Mouse (Mus musculus): ENCODE results near the gene Cyp4f16. TPM values are rescaled to one million over a fixed set of nuclear protein-coding genes. Genes with fewer than 3 reads are reported as not detected.

Gene Cyp4f16
- polyA plus RNA-seq, 1 experiment = 18.4 TPM

GRCm38 (mm10) chr17:32505851-32506728 is 30.3 kb upstream of the Cyp4f16 start, which contains the start of gene Cyp4f17:
Gene Cyp4f17 (plus strand): TSS chr17:32506050.
- WGBS = 3% methylated on average over 30 of the region's 30 CpGs
- H3K4me1 ChIP-seq (replicated peaks; ENCODE audit: control insufficient read depth, insufficient read depth, low read length) = peaks cover 12% of the 10 kb centered on the region
- no peak for DNase-seq
- H3K27me3 ChIP-seq (ENCODE audit: control insufficient read depth, insufficient read depth, low read length) = no peaks in the 10 kb centered on the region
- TF ChIP-seq CTCF (IDR thresholded peaks at IDR 0.05; ENCODE audit: borderline replicate concordance, control insufficient read depth, extremely low read depth, insufficient read depth, low read length, poor library complexity) (no peak), POLR2A (IDR thresholded peaks at IDR 0.05; ENCODE audit: control insufficient read depth, extremely low read depth, insufficient read depth, low read length, poor library complexity) (no peak)
- no peaks in the 10 kb centered on the region for H3K36me3 ChIP-seq (ENCODE audit: control insufficient read depth, insufficient read depth, low read length)
- H3K27ac ChIP-seq (ENCODE audit: control insufficient read depth, insufficient read depth, low read length) = no peak within 1 kb of the TSS
- peak within 1 kb of the TSS; percentile 48 for H3K4me3 ChIP-seq (ENCODE audit: control insufficient read depth, insufficient read depth, low read length)

GRCm38 (mm10) chr17:32506729-32507245 is 29.6 kb upstream of the Cyp4f16 start:
- 82% methylated on average over 9 of the region's 9 CpGs for WGBS

GRCm38 (mm10) chr17:32516126-32516525 is 20.2 kb upstream of the Cyp4f16 start:
- no peak overlapping the region for H3K4me3 ChIP-seq (ENCODE audit: control insufficient read depth, insufficient read depth, low read length)
- no peaks in the 10 kb centered on the region for H3K4me1 ChIP-seq (replicated peaks; ENCODE audit: control insufficient read depth, insufficient read depth, low read length)
- H3K36me3 ChIP-seq (ENCODE audit: control insufficient read depth, insufficient read depth, low read length) = peaks cover 4% of the 10 kb centered on the region; the same call in 1 of the 2 replicates
- no peak overlapping the region for H3K27ac ChIP-seq (ENCODE audit: control insufficient read depth, insufficient read depth, low read length)
- TF ChIP-seq CTCF (IDR thresholded peaks at IDR 0.05; ENCODE audit: borderline replicate concordance, control insufficient read depth, extremely low read depth, insufficient read depth, low read length, poor library complexity) (no peak), POLR2A (IDR thresholded peaks at IDR 0.05; ENCODE audit: control insufficient read depth, extremely low read depth, insufficient read depth, low read length, poor library complexity) (no peak)
- WGBS = 93% methylated on average over 5 of the region's 5 CpGs
- no peaks in the 10 kb centered on the region for H3K27me3 ChIP-seq (ENCODE audit: control insufficient read depth, insufficient read depth, low read length)
- DNase-seq = no peak

More at GRCm38 (mm10) chr17:32506729-32507245, 29.6 kb upstream of the Cyp4f16 start:
- Histone ChIP-seq H3K27ac (ENCODE audit: control insufficient read depth, insufficient read depth, low read length) (no peak overlapping the region), H3K4me3 (ENCODE audit: control insufficient read depth, insufficient read depth, low read length) (peak overlapping the region; percentile 48; the same call in 1 of the 2 replicates), H3K36me3 (ENCODE audit: control insufficient read depth, insufficient read depth, low read length) (no peaks in the 10 kb centered on the region), H3K4me1 (replicated peaks; ENCODE audit: control insufficient read depth, insufficient read depth, low read length) (peaks cover 12% of the 10 kb centered on the region), H3K27me3 (ENCODE audit: control insufficient read depth, insufficient read depth, low read length) (no peaks in the 10 kb centered on the region)
- no peak for TF ChIP-seq POLR2A (IDR thresholded peaks at IDR 0.05; ENCODE audit: control insufficient read depth, extremely low read depth, insufficient read depth, low read length, poor library complexity)
- TF ChIP-seq CTCF (IDR thresholded peaks at IDR 0.05; ENCODE audit: borderline replicate concordance, control insufficient read depth, extremely low read depth, insufficient read depth, low read length, poor library complexity) = no peak
- no peak for DNase-seq

- DNase-seq = no peak
- H3K27ac ChIP-seq (ENCODE audit: control insufficient read depth, insufficient read depth, low read length) = no peak overlapping the region
- TF ChIP-seq CTCF (IDR thresholded peaks at IDR 0.05; ENCODE audit: borderline replicate concordance, control insufficient read depth, extremely low read depth, insufficient read depth, low read length, poor library complexity) = no peak
- TF ChIP-seq POLR2A (IDR thresholded peaks at IDR 0.05; ENCODE audit: control insufficient read depth, extremely low read depth, insufficient read depth, low read length, poor library complexity) = no peak
- no peak overlapping the region for H3K4me3 ChIP-seq (ENCODE audit: control insufficient read depth, insufficient read depth, low read length)
- WGBS = 96% methylated on average over 5 of the region's 5 CpGs
- no peaks in the 10 kb centered on the region for H3K36me3 ChIP-seq (ENCODE audit: control insufficient read depth, insufficient read depth, low read length)
- H3K27me3 ChIP-seq (ENCODE audit: control insufficient read depth, insufficient read depth, low read length) = no peaks in the 10 kb centered on the region
- H3K4me1 ChIP-seq (replicated peaks; ENCODE audit: control insufficient read depth, insufficient read depth, low read length) = peaks cover 16% of the 10 kb centered on the region
These were observed 14.4 kb upstream of the Cyp4f16 start for GRCm38 (mm10) chr17:32521981-32522380.

GRCm38 (mm10) chr17:32522386-32522785 is 14.0 kb upstream of the Cyp4f16 start:
- no peak for DNase-seq
- H3K36me3 ChIP-seq (ENCODE audit: control insufficient read depth, insufficient read depth, low read length) = no peaks in the 10 kb centered on the region
- 83% methylated on average over 4 of the region's 4 CpGs for WGBS
- no peak overlapping the region for H3K27ac ChIP-seq (ENCODE audit: control insufficient read depth, insufficient read depth, low read length)
- H3K4me1 ChIP-seq (replicated peaks; ENCODE audit: control insufficient read depth, insufficient read depth, low read length) = peaks cover 16% of the 10 kb centered on the region
- TF ChIP-seq POLR2A (IDR thresholded peaks at IDR 0.05; ENCODE audit: control insufficient read depth, extremely low read depth, insufficient read depth, low read length, poor library complexity) (no peak), CTCF (IDR thresholded peaks at IDR 0.05; ENCODE audit: borderline replicate concordance, control insufficient read depth, extremely low read depth, insufficient read depth, low read length, poor library complexity) (no peak)
- H3K27me3 ChIP-seq (ENCODE audit: control insufficient read depth, insufficient read depth, low read length) = no peaks in the 10 kb centered on the region
- no peak overlapping the region for H3K4me3 ChIP-seq (ENCODE audit: control insufficient read depth, insufficient read depth, low read length)

- WGBS = 83% methylated on average over 5 of the region's 5 CpGs
- DNase-seq = no peak
- Histone ChIP-seq H3K27ac (ENCODE audit: control insufficient read depth, insufficient read depth, low read length) (no peak overlapping the region), H3K4me1 (replicated peaks; ENCODE audit: control insufficient read depth, insufficient read depth, low read length) (peaks cover 17% of the 10 kb centered on the region), H3K36me3 (ENCODE audit: control insufficient read depth, insufficient read depth, low read length) (no peaks in the 10 kb centered on the region), H3K4me3 (ENCODE audit: control insufficient read depth, insufficient read depth, low read length) (no peak overlapping the region), H3K27me3 (ENCODE audit: control insufficient read depth, insufficient read depth, low read length) (no peaks in the 10 kb centered on the region)
- TF ChIP-seq CTCF (IDR thresholded peaks at IDR 0.05; ENCODE audit: borderline replicate concordance, control insufficient read depth, extremely low read depth, insufficient read depth, low read length, poor library complexity) (no peak), POLR2A (IDR thresholded peaks at IDR 0.05; ENCODE audit: control insufficient read depth, extremely low read depth, insufficient read depth, low read length, poor library complexity) (no peak)
These were observed 13.5 kb upstream of the Cyp4f16 start for GRCm38 (mm10) chr17:32522816-32523215.
